Mouse (Mus musculus): ENCODE data around the gene Fam53b.

- no peak for TF ChIP-seq CTCF (IDR thresholded peaks at IDR 0.05; ENCODE audit: control insufficient read depth, insufficient read depth, low read length)
- no peak for TF ChIP-seq POLR2A (IDR thresholded peaks at IDR 0.05; ENCODE audit: borderline replicate concordance, control insufficient read depth, low read depth, low read length)
These were observed 82.1 kb downstream of the Fam53b start for GRCm38 (mm10) chr7:132731558-132731957.
